Mouse (Mus musculus): ENCODE results near the gene Gm17651.

Gene Gm17651

DNA sequence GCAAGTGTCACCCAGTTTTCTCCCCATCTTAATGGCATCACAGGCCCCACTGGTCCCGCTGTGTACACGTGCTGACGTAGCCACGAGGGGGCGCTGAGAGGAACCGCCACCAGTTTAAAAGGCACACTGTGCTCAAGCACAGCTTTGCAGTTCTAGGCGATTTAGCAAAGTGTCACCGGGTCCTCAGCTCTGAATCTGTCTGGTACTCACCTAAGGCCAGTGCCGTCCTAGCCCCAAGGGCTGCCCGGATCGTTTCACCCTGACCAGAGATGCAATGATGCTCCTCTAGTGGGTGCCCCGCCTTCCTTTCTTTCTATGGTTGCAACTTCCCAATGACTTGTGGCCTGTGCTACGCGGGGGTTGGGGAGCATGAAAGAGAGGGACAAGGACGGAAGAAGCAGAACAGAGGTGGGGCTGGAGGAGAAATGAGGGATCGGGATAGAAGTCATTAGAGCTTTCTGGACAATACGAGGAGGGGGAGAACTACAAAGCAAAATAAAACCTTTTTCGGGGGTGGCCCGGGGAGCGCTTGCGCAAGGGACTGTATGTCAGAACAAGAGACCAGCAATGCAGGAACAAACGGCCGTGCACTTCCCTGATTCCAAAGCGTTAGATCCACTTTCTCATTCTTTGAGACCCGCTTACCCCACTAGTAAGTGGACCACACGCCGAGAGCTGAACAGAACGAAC lies 6.3 kb upstream of the Gm17651 start:
- ATAC-seq (ENCODE audit: low TSS enrichment), result peak; percentile 63

DNA sequence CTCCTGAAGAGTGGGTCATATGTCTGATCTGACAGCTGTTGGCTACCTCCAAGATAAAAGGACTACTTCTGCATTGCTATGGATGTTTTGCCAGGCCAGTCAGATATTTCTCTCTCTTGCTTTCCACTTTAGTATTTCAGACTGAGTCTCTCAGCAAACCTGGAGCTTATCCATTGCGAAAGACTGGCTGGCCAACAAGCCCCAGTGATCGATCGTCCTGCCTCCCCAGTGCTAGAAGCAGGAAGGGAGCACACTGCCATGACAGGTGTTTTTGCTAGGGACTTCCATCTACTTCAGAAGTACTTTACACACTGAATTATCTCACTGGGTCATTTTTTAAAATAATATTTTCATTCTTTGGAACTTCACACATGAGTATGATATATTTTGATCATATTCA lies 3.9 kb upstream of the Gm17651 start:
- no peak for ATAC-seq (ENCODE audit: low TSS enrichment)

DNA sequence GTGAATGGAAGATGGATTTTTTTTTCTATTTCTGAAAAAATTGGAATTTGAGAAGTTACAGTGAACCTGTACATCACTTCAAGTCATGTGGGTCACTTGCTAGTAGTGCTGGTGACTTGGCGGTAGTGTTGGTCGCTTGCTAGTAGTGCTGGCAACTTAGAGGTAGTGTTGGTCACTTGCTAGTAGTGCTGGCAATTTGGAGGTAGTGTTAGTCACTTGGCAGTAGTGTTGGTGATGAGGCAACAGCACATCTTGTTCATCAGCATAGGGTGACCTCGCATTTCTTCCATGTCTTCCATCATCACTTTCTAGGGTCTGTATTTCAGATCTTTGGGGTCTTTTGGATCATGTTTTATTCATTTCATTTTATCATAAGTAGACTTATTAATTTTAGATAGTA lies 1.6 kb upstream of the Gm17651 start:
- ATAC-seq (ENCODE audit: low TSS enrichment), result no peak

DNA sequence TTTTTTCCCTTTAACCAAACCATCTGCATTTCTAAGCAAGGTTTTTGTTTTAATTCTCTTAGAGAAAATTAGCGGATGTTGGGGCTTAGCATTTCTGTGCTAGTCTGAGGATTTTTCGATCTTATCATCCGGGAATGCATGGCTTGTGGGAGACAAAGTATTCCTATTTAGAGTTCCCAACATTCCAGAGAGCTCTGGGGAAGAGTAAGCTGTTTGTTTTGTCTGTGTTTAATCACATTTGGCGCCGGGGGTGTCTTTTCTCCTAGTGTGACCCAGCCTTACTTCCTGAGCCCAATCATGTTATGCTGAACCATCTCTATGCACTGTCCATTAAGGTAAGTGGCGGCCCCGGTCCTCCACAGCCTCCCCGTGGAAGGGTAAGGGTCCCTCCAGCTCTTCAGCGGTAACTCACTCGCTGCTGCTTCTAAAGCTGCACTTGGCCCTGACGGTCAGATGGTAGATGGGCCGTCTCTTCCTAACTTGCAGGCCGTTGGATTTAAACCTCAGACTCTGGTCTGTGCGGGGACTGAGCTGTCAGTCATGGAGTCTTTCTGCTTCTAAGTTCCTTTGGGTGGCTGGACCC lies 7.3 kb downstream of the Gm17651 start:
- ATAC-seq (ENCODE audit: low TSS enrichment), result no peak

DNA sequence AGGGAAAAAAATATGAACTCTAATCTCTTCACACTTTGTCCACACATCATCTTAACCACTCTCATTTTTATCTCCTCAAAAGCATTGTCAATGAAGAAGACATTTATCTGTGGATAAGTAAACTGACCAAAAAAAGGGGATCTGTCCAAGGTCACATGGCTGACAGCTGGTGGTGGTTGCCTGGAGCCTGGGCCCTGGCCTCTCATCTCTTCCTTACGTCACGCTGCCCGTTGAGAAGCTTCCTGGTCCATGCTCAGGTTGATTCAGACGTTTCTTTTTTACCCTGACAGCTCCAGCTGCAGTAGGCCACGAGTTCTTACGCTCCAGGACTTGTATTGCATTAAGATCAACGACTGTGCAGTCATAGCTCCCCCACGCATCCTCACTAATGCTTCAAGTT lies 8.3 kb downstream of the Gm17651 start:
- ATAC-seq (ENCODE audit: low TSS enrichment), result no peak

DNA sequence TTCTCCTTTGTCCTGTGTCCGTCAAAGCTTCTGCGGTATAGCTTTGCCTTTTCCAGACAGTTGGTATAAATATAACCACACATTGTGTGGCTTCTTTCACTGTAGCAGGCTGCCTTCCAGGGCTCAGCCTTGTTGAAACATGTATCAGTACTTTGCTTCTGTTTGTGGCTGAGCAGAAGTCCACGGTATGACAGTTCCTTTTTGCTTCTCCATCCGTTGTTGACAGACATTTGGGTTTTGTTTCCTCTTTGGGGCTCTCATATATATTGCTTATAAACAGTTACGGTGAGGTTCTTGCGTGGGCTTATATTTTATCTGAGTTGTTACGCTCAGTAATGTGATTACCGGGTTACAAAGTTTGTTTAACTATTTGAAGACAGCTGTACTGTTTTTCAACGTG lies 9.0 kb downstream of the Gm17651 start:
- ATAC-seq (ENCODE audit: low TSS enrichment), result no peak

DNA sequence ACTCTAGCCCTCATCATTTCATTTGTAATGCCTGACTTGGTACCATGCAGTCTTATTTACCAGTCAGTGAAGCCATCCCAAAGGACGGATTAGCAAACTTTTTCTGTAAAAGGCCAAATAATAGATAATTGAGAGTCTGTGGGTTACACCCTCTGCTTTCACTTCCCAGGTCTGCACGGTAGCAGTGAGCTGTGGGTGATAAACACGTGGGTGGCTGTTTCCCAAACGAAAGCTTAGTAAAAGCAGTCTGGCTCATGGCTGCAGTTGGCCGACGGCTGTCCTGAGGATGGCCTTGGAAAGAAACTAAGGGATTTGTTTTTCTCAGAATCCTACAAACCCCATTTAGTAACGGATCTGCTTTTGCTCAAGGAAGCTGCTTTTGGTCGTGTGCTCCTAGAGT lies 13.3 kb downstream of the Gm17651 start:
- no peak for ATAC-seq (ENCODE audit: low TSS enrichment)

DNA sequence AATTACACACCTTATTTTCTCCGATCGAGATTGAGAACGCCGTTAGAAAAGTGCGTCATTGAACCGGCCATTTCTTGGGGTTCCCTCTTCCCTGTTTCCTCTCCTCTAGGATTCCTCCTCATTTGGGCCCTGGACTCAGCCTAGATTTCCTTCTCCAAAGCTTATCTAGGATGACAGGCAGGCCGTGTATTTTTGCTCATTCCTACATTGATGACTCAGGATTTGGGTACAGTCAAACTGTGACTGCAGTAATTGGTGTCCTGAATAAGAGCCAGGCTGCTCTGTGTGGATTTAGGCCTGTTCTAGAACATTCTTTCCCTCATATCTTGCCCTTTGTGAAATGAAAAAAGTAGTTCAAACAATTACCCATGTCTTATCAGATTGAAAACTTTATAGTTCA lies 14.7 kb downstream of the Gm17651 start:
- ATAC-seq (ENCODE audit: low TSS enrichment), result peak; percentile 11; the same call in 1 of the 2 replicates

DNA sequence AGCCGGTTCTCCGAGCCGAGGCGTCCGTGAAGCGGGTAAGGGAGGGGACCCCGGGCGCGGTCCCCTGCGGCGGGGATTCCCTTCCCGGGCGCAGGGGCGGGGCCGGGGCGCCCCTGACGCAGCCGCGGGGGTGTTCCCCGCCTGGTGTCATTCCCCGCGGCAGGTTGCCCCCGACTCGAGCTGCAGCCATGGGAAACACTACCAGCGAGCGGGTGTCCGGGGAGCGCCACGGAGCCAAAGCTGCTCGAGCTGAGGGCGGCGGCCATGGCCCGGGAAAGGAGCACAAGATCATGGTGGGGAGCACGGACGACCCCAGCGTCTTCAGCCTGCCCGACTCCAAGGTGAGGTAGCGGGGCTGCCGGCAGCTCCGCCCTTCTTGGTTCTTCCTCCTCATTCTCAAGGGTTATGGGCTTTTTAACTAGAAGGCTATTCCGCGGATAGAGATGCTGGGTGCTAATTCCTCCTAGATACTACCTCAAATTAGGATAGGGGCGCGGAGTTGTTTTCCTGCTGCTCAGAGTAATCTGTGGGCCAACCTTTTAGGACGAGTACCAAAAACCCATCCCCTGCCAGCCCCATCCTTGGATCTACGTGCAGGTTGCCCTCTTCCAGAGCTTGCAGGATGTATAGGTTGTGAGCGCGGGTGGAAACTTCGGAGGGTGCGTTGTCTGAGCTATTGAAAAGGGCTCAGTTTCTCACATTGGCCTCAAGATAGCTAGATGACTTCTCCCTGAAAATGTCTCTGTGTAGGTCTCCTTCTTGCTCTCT lies 15.9 kb downstream of the Gm17651 start:
- ATAC-seq (ENCODE audit: low TSS enrichment), result peak; percentile 62

DNA sequence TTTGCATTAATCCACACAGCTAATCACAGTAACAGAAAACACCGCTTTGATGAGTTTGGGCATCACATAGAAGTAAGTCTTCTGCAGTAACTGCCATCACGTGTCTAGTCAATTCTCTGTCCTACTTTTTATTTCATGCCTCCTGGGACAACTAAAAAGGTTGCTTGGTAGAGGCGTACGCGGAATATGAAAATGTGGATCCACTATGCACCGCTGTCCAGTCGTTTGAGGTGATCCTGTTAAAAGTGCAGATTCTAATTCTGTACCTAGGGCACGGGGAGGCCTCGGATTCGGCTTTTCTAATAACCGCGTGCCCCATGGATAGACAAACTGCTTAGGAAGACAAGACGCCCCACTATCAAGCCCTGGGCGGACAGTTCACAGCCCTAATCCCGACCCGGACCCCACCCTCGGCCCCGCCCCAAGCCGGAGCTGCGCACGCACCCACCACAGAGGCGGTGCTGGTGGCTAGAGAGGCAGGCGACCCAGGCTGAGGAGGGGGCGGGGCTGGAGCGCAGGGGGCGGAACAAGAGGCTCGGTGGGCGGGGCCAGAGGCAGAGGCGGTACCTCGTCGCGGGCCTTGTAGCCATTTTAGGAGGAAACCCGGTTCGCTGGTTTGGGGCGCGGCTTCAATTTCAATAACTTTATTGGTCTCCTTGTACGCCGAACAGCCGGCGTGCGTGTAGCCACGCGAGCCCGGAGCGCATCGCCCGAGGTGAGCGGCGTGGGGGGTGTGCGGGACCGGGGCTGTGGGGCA lies 16.7 kb downstream of the Gm17651 start, which contains the start of gene Prkab2:
Gene Prkab2, plus strand, starts transcription at position 539 of the 757 bp plus-strand sequence.
- peak; percentile 82 for ATAC-seq (ENCODE audit: low TSS enrichment)

DNA sequence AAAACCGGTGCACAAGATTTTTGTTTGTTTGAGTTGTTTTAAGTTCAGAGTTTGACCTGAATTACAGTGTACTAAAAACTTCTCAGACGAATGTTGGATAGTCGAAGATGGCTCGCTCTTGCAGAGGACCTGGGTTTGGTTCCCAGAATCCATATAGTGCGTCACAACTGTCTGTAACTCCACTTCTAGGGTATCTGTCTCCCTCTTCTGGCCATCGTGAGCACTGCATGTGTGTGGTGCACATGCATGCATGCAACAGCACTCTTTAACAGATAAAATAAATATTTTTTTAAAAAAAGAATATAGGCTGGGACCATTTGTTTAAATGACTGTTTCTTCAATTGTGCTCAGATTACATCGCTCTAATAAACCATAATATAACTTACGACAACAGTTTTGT lies 19.6 kb downstream of the Gm17651 start:
- no peak for ATAC-seq (ENCODE audit: low TSS enrichment)

DNA sequence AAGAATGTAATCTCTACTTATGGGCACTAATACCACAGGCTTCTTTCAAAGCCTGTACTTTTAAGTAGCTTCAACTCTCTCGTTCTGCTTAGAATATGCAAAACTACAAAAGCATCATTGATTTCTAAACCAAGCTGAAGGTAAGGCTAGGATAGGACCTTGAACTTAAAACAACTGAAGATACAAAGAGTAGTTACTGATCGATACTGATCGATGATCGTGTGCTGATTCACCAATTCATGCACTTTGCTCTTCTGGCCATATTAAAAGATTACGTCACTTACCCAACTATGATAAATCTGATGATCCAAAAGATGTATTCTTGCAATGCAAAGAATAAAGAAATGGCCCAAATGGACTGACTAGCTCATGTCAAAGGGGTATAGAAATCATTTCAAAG lies 20.7 kb downstream of the Gm17651 start:
- ATAC-seq (ENCODE audit: low TSS enrichment), result no peak

DNA sequence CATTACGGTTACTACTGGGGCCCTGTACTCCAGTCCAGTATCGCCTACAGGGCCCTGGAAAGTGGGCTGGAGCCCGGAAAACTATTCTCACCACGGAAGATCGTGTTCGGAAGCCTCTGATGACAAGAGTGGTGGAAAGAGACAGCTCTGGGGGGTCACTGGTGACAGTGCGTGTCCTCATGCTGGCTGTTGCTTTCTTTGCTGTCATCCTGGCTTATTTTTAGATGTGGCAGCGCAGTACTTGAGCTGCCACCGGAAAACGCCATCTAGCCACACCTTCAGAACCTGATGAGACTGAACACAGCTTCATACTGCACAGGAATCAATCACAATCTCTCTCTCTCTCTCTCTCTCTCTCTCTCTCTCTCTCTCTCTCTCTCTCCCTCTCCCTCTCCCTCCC lies 22.9 kb downstream of the Gm17651 start:
- ATAC-seq (ENCODE audit: low TSS enrichment), result no peak

DNA sequence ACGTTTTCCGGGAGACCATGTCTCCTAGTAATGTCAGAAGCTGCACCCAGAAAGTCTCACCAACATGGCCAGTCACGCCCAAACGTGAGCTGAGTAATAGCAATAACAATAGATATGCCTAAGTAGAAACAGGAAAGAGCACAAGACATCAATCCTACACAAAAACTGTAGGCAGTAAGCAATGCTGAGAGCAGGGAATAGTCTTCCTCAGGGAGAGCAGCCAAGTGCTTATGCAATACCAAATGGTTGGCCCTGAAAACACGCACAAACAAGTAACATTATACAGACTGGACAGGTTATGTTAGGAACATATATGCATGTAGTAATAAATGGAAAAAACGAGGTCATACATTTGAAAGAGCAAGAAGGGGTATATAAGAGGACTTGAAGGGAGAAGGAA lies 25.0 kb downstream of the Gm17651 start:
- no peak for ATAC-seq (ENCODE audit: low TSS enrichment)

DNA sequence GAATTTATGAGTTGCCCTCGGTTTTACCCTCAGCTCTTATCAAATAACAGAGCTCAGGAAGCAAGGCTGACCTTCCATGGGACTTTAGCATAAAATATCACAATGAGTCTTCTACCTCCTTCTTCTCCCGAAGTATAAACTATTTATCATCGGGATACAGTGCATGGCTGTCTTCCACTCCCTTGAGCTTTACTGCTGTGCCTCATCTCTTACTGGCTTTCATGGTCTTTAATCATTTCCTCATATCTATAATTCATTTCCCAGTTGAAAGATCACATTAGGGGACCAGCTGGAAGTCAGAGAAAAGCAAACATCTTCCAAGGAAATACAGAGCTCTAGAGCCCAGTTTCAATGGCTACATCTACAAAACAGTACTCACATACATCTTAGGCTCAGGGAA lies 25.5 kb downstream of the Gm17651 start:
- ATAC-seq (ENCODE audit: low TSS enrichment), result no peak

DNA sequence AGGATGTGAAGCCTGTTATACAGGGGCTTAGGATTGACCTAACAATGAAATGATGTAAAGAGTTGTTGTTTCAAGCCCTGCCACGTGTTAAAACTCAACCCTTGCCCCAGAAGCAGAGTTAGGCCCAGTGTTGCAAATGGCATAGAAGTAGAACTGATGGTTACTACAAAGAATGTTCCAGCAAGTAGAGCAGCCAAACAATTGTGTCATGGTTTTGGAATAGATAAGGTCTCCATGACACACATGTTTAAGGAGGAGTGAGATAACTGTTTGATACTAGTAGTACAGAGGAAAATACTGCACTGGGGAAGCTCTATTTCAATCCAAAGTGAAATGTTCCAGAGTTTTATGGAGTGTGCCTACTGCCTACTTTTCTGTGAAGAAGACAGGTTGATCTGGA lies 26.0 kb downstream of the Gm17651 start:
- ATAC-seq (ENCODE audit: low TSS enrichment), result no peak

DNA sequence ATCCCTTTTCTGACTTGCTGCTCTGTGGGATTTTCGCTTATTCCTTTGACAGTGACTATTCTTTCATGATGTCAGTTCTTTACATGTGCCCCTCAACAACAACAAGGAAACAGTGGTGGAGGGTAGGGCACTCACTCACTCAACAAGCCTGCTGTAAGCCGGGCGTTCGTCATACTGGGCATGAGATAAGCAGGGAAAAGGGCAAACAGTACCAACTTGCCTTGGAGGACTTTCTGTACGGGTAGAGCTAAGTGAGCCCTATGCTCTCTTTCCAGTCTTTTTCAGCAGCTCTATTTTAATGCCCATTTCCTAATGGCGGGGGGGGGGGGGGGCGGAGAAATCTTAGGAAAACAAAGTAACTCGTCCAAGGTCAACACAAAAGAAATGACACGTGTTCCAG lies 32.5 kb downstream of the Gm17651 start:
- no peak for ATAC-seq (ENCODE audit: low TSS enrichment)

DNA sequence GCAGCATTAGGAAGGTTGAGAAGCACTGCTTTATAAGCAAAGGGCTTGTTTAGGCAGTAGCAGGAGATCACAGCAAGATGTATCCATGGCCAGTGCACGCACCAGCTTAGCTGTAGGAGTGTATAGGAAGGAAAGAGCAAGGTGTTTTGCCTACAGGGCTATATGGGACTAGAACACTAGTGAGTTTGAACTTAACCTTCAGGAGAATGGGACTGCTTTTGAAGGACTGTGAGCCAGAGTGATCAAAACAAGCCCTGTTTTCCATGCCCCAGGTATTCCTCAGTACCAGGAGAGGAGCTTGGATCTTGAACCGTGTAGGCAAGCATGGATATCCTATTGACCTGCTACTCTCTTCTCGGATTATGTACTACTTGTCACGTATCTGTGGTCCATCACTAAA lies 33.1 kb downstream of the Gm17651 start:
- no peak for ATAC-seq (ENCODE audit: low TSS enrichment)

DNA sequence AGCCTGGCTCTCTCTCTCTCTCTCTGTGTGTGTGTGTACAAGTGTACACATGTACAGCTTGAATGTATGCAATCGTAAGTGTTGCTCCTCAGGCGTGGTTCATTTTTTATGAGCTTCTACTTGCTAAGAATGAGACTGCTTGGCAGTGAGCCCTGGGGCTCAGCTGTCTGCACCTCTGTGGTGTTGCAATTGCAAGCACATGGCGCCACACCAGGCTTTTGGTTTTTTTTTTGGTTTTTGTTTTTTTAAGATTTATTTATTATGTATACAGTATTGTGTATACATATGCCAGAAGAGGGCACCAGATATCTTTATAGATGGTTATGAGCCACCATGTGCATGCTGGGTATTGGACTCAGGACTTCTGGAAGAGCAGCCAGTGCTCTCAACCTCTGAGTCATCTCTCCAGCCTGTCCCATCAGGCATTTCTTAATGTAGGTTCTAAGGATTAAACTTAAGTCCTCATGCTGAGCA lies 40.2 kb downstream of the Gm17651 start:
- ATAC-seq (ENCODE audit: low TSS enrichment), result peak; percentile 55; the same call in 1 of the 2 replicates

DNA sequence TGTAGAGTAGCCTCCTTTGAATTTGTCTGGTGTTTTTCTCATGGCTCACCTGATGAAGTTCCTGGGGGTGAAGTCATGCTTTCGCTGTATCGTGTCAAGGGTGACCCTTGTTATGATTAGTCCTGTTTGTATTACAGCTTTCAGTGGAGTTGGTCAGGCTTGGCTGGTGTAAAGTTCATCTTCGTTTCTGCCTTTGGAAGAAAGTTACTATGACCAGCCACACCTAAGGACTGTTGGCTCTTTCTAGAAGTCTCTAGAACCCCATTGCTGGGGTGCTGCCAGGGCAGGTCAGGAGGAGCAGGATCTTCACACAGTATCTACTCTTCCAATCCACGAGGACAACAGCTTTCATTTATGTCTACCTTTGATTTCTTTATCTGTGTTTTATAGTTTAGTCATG lies 41.0 kb downstream of the Gm17651 start:
- no peak for ATAC-seq (ENCODE audit: low TSS enrichment)

DNA sequence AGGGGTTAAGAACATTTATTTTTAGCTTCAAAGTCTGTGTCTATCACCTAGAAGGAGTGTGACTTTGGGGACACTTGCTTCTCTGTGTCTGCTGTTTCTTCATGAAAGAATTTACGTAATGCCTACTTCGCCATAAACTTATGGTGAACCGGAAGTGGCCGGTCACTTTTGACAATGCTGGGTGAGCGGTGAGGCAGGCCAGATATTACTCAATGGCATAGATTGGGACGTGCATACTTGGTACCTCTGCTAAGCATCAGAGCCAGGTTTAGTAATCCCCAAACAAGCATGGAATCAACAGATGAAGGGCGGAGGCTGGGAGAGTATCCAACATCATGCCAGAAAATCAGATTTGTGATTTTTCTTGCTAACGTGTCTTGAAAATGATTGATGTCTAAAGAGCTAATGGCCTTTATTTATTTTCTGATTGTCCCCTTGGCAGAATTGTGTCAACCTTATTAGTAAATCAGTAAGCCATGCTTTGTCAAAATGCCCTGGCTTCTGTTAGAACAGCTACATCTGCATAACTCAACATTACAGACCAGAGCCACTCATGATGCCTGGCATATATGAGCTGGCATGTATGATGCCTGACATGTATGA lies 43.1 kb downstream of the Gm17651 start:
- ATAC-seq (ENCODE audit: low TSS enrichment), result no peak

DNA sequence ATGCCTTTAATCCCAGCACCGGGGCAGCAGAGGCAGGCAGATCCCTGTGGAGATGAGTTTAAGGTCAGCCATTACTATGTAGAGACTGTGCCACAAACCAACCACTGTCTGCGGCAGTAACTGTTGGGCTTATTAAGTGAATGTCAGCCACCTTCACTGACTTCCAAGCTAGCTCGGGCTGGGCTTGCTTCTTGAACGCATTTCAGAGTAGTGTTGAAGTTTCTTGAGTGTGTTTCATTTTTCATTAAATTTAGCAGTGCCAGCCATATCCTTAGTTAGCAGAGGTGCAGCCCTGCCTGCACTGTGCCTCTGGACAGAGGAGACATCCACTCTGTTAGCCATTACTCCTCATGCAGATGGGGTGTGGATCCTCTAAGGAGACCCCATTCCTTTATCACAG lies 43.7 kb downstream of the Gm17651 start:
- no peak for ATAC-seq (ENCODE audit: low TSS enrichment)

Measured in frontal cortex, adult (tissue).